Mouse (Mus musculus): ENCODE results near the gene Ncoa7.

Gene Ncoa7

DNA sequence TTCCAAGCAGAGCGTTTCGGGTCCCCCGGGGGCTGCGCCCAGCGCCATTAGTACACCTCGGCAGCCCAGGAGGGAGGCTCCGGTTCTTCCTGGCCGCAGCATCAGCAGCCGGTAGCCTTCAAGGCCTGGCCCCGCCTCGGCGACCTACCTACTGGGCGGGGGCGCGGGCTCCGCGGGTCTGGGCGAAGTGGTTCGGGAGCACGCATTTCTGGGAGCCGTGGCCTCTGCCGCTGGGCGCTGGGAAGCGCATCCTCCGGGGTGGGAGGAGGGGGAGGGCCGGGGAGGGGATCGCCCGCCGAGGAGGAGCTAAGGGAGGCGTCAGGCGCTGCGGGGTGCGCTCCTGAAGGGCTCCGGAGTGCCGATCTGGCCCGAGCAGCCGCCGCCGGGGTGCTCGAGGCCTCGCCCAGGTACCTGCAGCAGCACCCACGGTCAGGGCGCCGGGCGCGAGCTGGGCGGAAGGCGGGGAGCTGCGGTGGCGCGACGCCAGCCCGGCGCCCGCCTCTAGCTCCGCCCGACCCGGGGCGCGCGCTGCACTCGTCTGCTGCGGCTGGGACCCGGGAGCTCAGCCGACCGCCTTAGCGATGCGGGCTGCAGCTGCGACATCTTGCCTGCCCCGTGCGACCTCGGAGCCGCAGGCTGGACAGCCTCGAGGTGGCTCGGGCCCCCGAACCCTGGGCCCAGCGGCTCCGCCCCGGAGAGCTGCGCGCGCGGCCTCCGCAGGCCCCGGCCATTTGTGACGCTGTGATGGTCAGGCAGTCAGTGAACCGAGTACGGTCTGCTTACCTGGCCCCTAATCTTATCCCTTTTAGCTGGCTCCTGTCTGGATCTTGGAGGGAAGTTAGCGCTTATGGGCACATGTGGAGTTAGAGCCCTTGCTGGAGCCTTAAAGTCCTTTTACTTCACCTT lies at the start of gene Ncoa7:
Gene Ncoa7, minus strand, starts transcription at position 646 of the 906 bp plus-strand sequence.
- CTCF ChIA-PET, result interaction anchor here in 3 of 4 experiments (0.6 to 2.4 kb wide), 7 partner anchors 29 to 467 kb away, joined by 3 to 9 read pairs (median 4); no protein-coding TSS in a partner anchor
- POLR2A ChIA-PET, result interaction anchor here in 3 of 4 experiments (0.6 to 3.3 kb wide), 44 partner anchors 10 to 604 kb away, joined by 3 to 25 read pairs (median 4); partner anchors contain the start of genes Trmt11 (in 3 of the 3) and Hddc2 (in 2 of the 3)

DNA sequence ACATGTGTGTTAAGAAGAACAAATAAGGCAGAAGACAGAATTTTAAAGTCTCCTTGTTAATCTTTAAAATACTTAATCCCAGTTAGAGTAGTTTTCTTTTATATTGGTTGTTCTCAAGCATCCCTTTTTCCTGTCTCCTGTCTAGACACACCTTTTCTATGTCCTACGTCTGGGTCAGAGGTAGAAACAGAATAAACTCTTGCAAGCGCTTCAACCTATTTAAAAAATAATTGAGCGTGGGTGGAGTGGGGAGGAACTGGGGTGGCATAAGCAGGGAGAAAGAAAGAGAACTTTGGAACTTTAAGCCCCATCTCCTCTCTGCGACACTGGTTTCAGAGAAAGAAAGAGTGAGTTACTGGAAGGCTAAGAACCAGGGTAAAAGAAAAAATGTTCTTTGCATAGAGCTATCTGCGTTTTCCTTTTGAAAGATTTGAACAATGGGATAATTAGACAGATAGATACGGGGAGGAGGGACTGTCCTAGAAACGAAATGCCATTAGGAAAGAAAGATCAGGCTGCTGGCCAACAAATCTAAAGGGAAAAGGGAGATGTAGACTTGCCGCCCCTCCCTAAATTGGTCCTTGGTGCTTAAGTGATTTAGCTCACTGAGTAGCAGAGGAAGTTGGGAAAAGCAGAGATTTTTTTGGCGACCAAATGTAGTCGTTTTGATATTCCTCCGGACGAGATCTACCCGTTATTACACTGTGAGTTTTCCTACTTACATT lies 42.1 kb upstream of the Ncoa7 start:
- CTCF ChIA-PET, result interaction anchor here in 1 of 4 experiments (0.5 kb wide), 1 partner anchor 472 kb away, joined by 3 read pairs; no protein-coding TSS in a partner anchor
- POLR2A ChIA-PET, result interaction anchor here in 2 of 4 experiments (0.6 to 1.2 kb wide), 3 partner anchors 13 to 468 kb away, joined by 3 to 7 read pairs (median 3); partner anchors contain the start of gene Hddc2 (in 1 of the 2)

DNA sequence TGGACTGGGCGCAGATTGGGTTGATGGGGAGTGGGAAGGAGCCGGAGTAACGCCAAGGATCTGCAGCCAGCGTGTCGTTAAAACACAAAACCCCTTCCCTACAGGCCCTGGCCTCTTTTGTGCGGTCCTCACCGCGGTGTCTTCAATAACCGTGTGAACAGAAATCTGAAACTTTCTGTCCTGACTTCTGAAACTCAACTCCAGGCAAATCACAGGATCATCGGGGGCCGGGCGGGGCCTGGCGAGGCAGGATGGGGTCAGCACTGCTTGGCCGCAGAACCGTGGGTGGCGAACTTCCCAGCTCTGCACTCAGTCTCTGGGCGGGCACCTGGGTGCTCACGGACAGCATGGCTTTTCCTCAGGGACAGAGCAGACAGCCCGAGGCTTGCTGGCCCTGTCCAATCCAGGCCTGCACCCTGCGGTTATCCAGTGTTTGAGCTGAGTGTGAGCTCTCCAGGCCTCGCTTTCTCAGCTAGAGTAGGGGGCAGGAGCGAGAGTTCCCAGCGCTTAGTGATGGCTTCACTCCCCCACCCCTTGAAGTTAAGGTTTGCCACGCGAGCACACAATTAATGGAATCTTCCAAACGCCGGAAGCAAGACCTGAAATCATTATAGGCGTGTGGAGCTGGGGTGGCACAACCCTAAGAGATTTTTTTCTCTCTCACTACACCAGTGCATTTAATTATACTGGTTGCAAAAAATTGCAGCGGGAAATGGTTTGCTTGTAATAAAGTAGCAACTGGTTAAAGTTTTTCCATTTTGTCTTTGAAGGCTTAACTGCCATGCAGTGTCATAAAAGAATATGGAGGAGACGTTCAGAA lies 41.3 kb upstream of the Ncoa7 start:
- POLR2A ChIA-PET, result interaction anchor here in 2 of 4 experiments (0.6 to 1.1 kb wide), 3 partner anchors 9 to 469 kb away, joined by 3 to 7 read pairs (median 4); partner anchors contain the start of gene Hddc2 (in 1 of the 2)
- CTCF ChIA-PET, result no interaction called here

DNA sequence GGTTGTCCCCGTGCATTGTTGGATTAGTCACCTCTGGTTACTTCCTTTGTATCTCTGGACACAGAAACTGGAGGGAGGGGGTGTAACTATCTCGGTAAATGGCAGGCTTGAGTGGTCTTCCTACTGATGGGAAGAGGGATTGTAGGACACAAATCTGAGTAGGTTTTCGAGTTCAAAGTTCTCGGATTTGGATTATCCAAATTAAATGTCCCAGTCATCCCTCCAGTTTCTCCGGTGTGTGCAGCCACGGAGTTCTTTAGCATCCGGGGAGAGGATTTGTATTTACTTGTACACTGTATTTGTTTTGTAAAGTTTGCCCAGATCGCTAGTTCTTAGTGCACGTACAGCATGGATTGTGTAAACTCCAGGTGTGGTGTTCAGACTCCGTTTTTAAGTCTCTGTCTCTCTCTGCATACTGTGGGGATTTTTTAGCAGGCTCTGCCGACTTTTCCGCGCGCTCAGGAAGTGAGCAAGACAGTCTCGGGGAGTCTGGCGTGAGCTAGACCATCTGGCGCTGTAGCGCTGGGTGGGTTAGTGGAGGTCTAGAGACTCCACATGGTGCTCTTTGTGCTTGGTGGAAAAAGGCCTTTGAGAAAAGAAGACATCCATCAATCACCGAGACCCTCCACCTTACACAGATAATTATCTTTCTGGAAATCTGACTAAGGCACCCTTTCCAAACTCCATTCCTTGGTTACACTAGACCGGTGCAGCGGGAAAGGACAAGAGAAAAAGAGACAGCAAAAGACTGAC lies 40.5 kb upstream of the Ncoa7 start:
- CTCF ChIA-PET, result no interaction called here
- POLR2A ChIA-PET, result interaction anchor here in 3 of 4 experiments (0.7 to 1.3 kb wide), 4 partner anchors 10 to 470 kb away, joined by 3 to 6 read pairs (median 4); partner anchors contain the start of gene Hddc2 (in 2 of the 3)

DNA sequence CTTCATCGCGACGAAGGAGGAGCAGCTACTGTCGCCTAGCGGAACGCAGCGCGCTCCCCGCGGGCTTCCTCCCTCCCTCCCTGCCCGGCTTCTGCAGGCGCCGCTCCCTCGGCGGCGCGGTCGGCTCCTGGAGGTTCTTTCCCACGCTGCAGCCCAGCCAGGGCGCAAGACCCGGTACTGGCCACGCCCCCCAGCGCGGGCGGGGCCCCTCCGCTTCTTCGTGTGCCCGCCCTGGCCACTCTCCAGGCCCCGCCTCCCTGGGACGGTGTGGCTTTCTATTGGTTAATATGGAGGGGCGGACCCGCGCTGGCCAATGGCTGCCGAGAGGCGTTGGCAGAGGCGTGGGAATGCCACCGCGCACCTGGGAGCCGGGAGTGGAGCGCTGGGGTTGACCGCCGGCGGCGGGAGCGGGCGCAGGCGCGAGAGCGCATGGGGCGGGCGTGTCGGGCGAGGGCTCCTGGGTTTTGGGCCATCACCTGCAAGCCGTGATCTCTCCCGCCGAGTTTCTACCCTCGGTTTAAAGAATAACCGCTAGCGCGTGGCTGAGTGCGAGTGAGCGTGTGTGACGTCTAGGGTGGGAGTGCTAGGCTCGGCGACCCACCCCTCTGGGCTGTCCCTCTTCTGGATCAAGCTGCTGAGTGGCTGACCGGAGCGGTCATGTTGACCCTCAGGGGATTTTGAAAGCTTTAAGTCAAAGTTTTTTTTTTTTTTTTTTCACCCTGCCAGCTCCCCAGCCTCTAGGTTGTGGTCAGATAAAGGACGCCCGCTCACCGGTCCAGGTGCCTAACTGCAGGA lies 39.7 kb upstream of the Ncoa7 start, which contains the start of gene Hey2:
Gene Hey2, minus strand, starts transcription at position 159 of the 795 bp plus-strand sequence.
- ChIA-PET CTCF (interaction anchor here in 1 of 4 experiments (0.5 kb wide), 1 partner anchor 1305 kb away, joined by 4 read pairs; no protein-coding TSS in a partner anchor), POLR2A (interaction anchor here in 3 of 4 experiments (0.6 to 1.3 kb wide), 6 partner anchors 20 to 471 kb away, joined by 3 to 6 read pairs (median 3); partner anchors contain the start of genes Hddc2 (in 1 of the 3) and Ncoa7 (in 1 of the 3))

DNA sequence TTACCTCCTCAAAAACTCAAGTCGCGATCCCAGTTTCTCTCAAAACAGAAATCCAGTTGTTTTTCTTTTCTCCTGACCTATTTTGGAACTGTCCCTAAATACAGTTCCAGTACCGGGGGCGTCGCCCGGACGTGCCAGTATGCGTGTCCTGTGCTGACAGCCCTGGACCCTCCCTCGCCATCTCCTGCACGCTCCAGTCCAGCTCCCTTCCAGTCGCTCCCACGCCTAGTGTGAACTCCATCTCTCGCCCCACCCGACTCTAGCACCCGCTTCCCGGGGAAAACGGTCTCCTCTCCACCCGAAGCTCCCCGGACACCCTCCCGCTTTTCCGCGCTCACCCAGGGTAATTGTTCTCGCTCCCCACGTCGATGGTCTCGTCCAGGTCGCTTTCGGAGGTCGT lies 39.1 kb upstream of the Ncoa7 start:
- POLR2A ChIA-PET, result interaction anchor here in 3 of 4 experiments (0.6 to 1.3 kb wide), 7 partner anchors 33 to 471 kb away, joined by 3 to 4 read pairs (median 3); partner anchors contain the start of genes Hddc2 (in 1 of the 3) and Ncoa7 (in 1 of the 3)
- CTCF ChIA-PET, result no interaction called here

DNA sequence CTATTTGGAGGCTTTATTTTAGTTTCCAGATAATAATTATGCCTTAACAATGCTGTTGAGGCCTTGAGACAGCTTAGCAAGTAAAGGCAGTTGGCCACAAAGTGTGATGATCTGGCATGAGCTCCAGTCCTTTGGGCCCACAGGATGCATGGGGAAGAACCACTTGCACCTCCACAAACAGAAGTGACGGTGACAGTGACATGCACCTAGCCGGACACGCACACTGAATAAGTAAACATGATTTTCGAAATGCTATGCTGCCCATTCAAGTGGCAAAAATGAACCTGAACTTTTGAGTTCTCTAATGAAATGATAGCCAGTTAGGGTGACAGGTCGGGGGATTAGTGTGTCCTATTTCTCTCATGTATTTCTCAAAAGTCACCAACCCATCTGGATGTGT lies 37.7 kb upstream of the Ncoa7 start:
- ChIA-PET POLR2A (interaction anchor here in 3 of 4 experiments (0.7 to 1.3 kb wide), 3 partner anchors 39 to 472 kb away, joined by 3 to 10 read pairs (median 4); partner anchors contain the start of gene Hddc2 (in 1 of the 3)), CTCF (no interaction called here)

DNA sequence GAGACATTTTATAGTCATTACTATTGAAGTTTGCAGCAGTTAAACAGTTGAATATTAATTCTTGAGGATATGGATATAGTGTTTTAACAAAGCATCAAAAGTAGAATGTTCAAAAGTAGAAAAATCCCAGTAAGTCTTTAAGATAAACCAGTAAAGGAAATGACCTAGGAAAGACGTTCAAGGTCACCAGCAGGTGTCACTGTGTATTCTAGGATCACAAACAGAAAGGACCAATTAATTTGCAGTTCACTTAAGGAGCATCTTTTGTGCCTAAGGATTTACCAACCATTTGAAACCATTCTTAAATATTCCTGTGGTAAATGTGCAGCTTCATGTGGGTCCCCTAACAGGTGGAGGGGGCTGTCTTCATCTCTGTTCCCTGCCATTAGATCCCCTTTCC lies 35.1 kb upstream of the Ncoa7 start:
- POLR2A ChIA-PET, result no interaction called here
- CTCF ChIA-PET, result interaction anchor here in 1 of 4 experiments (1.0 kb wide), 1 partner anchor 16 kb away, joined by 3 read pairs; no protein-coding TSS in a partner anchor

DNA sequence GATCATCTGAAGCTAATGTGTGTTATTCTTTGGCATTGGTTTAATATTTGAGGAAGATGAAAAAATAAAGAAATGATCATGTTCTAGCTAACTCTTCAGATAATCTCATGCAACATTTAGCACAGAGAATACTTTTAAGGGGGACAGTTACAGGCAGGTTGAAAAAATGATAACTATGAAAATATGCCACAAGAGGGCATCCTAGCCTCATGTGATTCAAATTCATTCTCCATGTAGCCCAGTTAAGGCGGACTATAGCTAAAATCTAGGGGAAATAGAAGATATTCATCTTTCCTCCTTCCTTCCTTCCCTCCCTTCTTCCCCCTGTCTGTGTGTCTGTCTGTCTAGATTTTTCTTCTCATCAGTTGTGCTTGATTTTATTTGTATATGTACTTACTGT lies 21.9 kb upstream of the Ncoa7 start:
- POLR2A ChIA-PET, result no interaction called here
- CTCF ChIA-PET, result interaction anchor here in 1 of 4 experiments (1.2 kb wide), 1 partner anchor 475 kb away, joined by 4 read pairs; no protein-coding TSS in a partner anchor

DNA sequence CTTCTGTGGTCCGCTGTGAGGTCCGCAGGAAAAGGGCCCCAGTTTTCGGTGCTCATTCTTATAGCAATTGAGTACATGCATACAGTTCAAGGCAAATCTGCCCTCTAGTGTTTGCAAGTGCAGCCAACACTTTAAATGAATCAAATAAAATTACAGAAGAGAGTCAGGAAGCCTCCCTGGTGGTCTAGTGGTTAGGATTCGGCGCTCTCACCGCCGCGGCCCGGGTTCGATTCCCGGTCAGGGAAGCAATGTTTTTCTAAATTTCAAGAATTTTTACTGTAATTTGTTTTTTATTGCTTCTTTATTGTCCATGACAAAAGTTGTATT lies 7.8 kb upstream of the Ncoa7 start:
- ChIA-PET CTCF (interaction anchor here in 1 of 4 experiments (0.6 kb wide), 1 partner anchor 42 kb away, joined by 3 read pairs; no protein-coding TSS in a partner anchor), POLR2A (interaction anchor here in 1 of 4 experiments (1.4 kb wide), 1 partner anchor 17 kb away, joined by 3 read pairs; no protein-coding TSS in a partner anchor)

DNA sequence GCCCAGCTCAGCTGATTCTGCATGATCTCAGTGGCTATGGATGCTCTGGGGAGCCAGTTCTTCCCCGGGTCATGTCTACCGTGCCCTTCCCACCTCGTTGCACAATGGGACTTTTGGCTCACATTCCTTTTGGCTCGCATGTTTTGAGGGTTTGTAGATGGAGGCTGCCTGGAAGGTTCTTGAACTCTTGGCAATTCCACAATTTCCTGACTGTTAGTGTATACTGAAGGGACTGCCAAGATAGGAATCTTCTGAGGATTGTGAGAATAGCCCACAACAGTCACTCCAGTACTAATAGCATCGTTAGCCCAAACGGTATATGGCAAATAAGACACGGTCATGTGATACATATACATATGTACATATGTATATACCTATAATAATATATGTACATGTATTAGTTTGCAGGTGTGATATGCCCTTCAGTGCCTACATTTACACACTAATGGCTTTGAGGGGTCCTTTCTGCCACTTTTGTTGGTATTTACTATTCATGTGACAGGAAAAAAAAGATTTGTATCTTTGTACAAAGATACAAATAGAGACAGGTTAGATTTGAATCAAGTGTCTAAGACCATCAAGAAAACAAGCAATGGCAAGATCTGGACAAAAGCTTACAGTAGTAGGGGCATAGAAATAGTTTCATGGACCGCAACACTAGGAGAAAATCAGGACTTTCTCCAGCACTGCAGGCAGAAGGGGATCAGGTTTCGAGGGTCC lies 7.3 kb upstream of the Ncoa7 start:
- CTCF ChIA-PET, result no interaction called here
- POLR2A ChIA-PET, result interaction anchor here in 1 of 4 experiments (1.4 kb wide), 1 partner anchor 16 kb away, joined by 3 read pairs; no protein-coding TSS in a partner anchor

DNA sequence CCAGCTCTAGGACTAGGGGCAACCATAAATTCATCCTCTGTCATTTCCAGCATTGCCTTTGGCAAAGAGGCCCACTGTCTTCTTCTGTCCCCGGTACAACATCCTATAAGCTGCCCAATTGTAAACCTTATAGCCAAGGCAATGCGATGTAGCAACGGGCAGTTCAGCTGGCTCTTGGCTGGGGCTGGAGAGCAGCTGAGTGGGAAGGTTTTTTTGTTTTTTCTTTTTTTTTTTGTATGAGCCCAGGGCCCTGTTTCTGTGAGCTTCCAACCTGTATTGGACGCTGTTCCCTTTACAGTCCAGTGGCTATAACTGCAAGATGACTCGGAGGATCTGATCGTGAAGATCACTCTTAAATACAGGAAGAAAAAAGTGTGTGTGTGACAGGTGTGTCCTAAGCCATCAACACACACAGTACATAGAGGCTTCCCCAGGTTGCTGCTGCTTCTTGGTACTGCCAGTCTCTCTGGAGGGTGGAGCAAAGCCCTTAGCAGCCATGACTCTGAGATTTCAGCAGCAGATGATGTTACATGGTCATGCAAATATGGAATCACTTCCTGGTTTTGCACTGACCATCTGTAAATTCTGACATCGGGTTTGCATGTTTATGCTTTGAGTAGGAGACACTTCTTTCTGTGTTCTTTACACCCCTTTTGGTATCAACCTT lies 594 bp upstream of the Ncoa7 start:
- POLR2A ChIA-PET, result interaction anchor here in 3 of 4 experiments (0.6 to 3.3 kb wide), 37 partner anchors 9 to 605 kb away, joined by 3 to 25 read pairs (median 5); partner anchors contain the start of genes Trmt11 (in 3 of the 3) and Hddc2 (in 2 of the 3)
- CTCF ChIA-PET, result interaction anchor here in 3 of 4 experiments (0.6 to 2.4 kb wide), 7 partner anchors 30 to 466 kb away, joined by 3 to 9 read pairs (median 3); no protein-coding TSS in a partner anchor

DNA sequence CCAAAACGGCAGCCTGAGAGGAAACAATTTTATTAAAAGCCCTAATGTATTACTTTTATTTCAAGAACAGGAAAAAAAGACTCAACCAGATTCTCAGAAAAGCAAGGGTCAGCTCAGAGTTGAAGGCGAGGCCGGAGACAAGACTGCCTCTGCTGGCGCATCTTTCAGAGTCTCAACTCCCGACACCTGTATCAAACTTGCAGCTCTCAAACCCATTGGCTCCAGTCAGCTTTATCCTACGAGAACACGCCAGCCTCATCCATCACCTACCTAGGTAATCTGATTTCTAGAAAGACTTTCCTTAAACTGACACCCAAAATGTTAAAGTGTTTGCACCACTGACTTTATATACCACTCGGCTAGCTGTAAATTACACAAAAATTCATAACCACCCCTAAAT lies 1.1 kb downstream of the Ncoa7 start:
- ChIA-PET CTCF (interaction anchor here (0.5 to 2.4 kb wide), 5 partner anchors 29 to 83 kb away, joined by 3 to 9 read pairs (median 4); no protein-coding TSS in a partner anchor), POLR2A (interaction anchor here in 3 of 4 experiments (0.8 to 3.3 kb wide), 28 partner anchors 9 to 511 kb away, joined by 3 to 25 read pairs (median 6); partner anchors contain the start of genes Hddc2 (in 2 of the 3) and Trmt11 (in 2 of the 3))

DNA sequence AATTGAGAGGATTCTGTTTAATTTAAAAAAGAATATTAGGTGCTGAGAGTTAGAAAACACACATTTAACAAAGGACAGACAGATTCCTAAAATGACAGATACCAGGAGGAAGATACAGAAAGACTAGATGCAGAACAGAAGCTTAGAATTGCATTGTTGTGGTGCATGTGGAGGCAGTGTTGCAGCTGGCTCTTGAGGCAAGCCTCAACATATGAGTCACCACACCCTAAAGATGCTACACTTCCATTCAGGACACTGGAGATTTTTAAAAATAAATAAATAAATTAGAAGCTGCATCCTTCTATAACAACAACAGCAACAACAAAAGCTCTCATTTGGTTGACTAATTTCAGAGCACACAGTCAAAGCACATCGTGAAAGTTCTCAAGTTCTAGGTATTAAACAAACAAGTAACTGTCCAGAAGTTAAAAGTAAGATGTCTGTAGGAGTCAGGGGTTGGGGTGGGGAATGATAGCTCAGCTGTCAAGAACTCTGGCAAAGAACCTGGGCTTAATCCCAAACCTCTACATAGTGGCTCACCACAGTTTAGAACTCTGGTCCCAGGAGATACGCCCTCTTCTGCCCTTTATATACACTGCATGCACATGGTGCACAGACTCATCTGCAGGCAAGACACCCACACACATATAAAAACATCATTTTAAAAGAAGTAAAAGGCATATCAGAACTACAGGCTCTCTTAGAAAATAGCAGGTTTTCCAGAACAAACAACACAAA lies 3.2 kb downstream of the Ncoa7 start:
- ChIA-PET CTCF (interaction anchor here in 1 of 4 experiments (0.6 kb wide), 1 partner anchor 177 kb away, joined by 6 read pairs; no protein-coding TSS in a partner anchor), POLR2A (no interaction called here)
